In genomic region chr8:11312349-11313175, GRCm38 (mm10) we compare ENCODE assay signal across 8 mouse cellular contexts. TPM values are rescaled to one million over a fixed set of nuclear protein-coding genes. Genes with fewer than 3 reads are reported as not detected.
A peak's percentile ranks its signal among the peaks of the same experiment; 100 is the strongest.
DNase-seq lines count a peak whose midpoint lies in the region; ATAC-seq and TF ChIP-seq lines count a peak whose summit lies in the region.

TSS of gene Col4a2 (plus strand) at chr8:11312805.
TSS of gene Col4a1 (minus strand) at chr8:11312826.

- peak; percentile 66 for DNase-seq in 3T3-L1 (ENCODE audit: low read depth, low spot score)
- peak; percentile 88 for DNase-seq in adrenal gland, postnatal 25 days
- peak; percentile 74 for DNase-seq in forelimb bud, embryonic 11.5 days (ENCODE audit: low read depth, low spot score)
- peak; percentile 86 to 90 for DNase-seq in heart, postnatal 14 days
- DNase-seq in large intestine, adult 2 months (ENCODE audit: low read depth, low spot score), result no peak
- peak; percentile 73 to 77 for DNase-seq in urinary bladder, postnatal 4 days (ENCODE audit: low spot score in 2 of 2)

- peak; percentile 67; the same call in 1 of the 2 replicates for ATAC-seq in liver, embryonic 15.5 days (ENCODE audit: insufficient read depth)

- TF ChIP-seq CTCF in olfactory bulb, adult 2 months (IDR thresholded peaks at IDR 0.05; ENCODE audit: insufficient read depth, low read depth, low read length), result no peak

- peak; percentile 43; the same call in 1 of the 2 replicates for TF ChIP-seq POLR2A in olfactory bulb, adult 2 months (IDR thresholded peaks at IDR 0.05; ENCODE audit: insufficient read depth, low read depth, low read length)

- peaks cover 3% of the 10 kb centered on the region; the same call in 1 of the 2 replicates for H3K4me1 ChIP-seq in liver, embryonic 15.5 days (replicated peaks)
- peaks cover 24% of the 10 kb centered on the region for H3K4me1 ChIP-seq in olfactory bulb, adult 2 months (ENCODE audit: control insufficient read depth, insufficient read depth, low read length)

- 2% methylated on average over 87 of the region's 87 CpGs for WGBS in large intestine, adult 2 months
- under 1% methylated on average over 87 of the region's 87 CpGs for WGBS in liver, embryonic 15.5 days (ENCODE audit: insufficient replicate concordance)
- under 1% methylated on average over 86 of the region's 87 CpGs for WGBS in olfactory bulb, adult 2 months

- peak within 1 kb of the TSS; percentile 42; the same call in 1 of the 2 replicates for H3K9ac ChIP-seq in liver, embryonic 15.5 days

- H3K9me3 ChIP-seq in liver, embryonic 15.5 days (replicated peaks), result no peaks in the 10 kb centered on the region

- peak within 1 kb of the TSS; percentile 62 for H3K4me2 ChIP-seq in liver, embryonic 15.5 days

- peaks cover 57% of the 10 kb centered on the region for H3K27me3 ChIP-seq in liver, embryonic 15.5 days

- intact Hi-C loops in heart, postnatal 14 days (cut with DNase I), result loop anchor here (1.0 to 5.0 kb wide), 4 partner anchors 35 to 81 kb away; no protein-coding TSS in a partner anchor

- no peak within 1 kb of the TSS for H3K27ac ChIP-seq in liver, embryonic 15.5 days (replicated peaks)
- H3K27ac ChIP-seq in olfactory bulb, adult 2 months (ENCODE audit: insufficient read depth, low read depth, low read length), result peak within 1 kb of the TSS; percentile 34

- no peaks in the 10 kb centered on the region for H3K36me3 ChIP-seq in liver, embryonic 15.5 days (replicated peaks)

- peak within 1 kb of the TSS; percentile 53 for H3K4me3 ChIP-seq in liver, embryonic 15.5 days (replicated peaks)
- H3K4me3 ChIP-seq in olfactory bulb, adult 2 months (ENCODE audit: insufficient read depth, low read depth, low read length), result peak within 1 kb of the TSS; percentile 71

RNA-seq across cellular contexts. Expression of gene Col4a2, which starts in this region (rescaled TPM):
- total RNA-seq in adrenal gland, postnatal 25 days (2021), result 214 and 239 TPM in 2 replicates
- total RNA-seq in heart, postnatal 14 days (2021), result 100 to 1,000 TPM; 570 to 571 TPM
- polyA plus RNA-seq in large intestine, adult 2 months (2012; rRNA removed), result 29.8 and 41.9 TPM in 2 replicates
- 7.9 and 9.1 TPM in 2 replicates for polyA plus RNA-seq in liver, embryonic 15.5 days (2015; fragmentation: Nextera tagmentation; extraction: Ambion mirVana)
- not detected in 2 replicates for polyA plus RNA-seq in olfactory bulb, adult 2 months (2012; ENCODE audit: insufficient read depth, insufficient read length, low replicate concordance, missing spikeins)

RNA-seq across cellular contexts. Expression of gene Col4a1, which starts in this region (rescaled TPM):
- 385 and 411 TPM in 2 replicates for total RNA-seq in adrenal gland, postnatal 25 days (2021)
- 1,000 to 10,000 TPM; 1,046 to 1,073 TPM for total RNA-seq in heart, postnatal 14 days (2021)
- polyA plus RNA-seq in large intestine, adult 2 months (2012; rRNA removed), result 75.3 and 129 TPM in 2 replicates
- 20.5 and 27.6 TPM in 2 replicates for polyA plus RNA-seq in liver, embryonic 15.5 days (2015; fragmentation: Nextera tagmentation; extraction: Ambion mirVana)
- not detected in 2 replicates for polyA plus RNA-seq in olfactory bulb, adult 2 months (2012; ENCODE audit: insufficient read depth, insufficient read length, low replicate concordance, missing spikeins)
